Mouse (Mus musculus) ovary, postnatal 10 days (tissue): ENCODE data around the gene Rasl11b.

ENCODE experiments used
- DNase-seq: peaks from one replicate; pipeline ENCODE4 v3.0.0; 2022; ENCODE audit warnings: low spot score

Gene Rasl11b

GRCm38 (mm10) chr5:74211346-74211745 lies 16.3 kb downstream of the Rasl11b start:
- DNase-seq = no peak

GRCm38 (mm10) chr5:74214501-74215110 lies 19.5 kb downstream of the Rasl11b start:
- no peak for DNase-seq

GRCm38 (mm10) chr5:74215125-74215524 lies 20.0 kb downstream of the Rasl11b start:
- DNase-seq = no peak

DNA sequence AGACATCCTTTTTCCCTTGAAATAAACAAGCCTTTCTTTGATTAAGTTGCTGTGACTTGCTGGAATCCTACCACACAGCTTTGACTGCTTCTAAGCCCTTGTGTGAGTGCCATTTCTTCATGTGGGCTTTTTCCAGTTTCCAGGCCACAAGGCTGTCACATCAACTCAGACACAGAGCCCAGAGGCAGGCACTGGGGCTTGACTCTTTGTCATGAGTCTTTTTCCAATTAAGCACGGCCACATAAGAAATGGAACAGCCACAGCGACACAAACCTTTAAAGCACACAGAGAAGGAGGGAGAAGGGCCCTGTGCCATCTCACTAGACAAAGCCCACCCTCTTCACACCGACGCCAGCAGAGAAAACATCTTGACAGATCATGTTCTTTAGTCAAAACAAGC lies 23.4 kb downstream of the Rasl11b start:
- DNase-seq = no peak

- no peak for DNase-seq
Observed at GRCm38 (mm10) chr5:74222626-74223025, 27.5 kb downstream of the Rasl11b start.

- no peak for DNase-seq
Observed at GRCm38 (mm10) chr5:74224480-74224879, 29.4 kb downstream of the Rasl11b start.

GRCm38 (mm10) chr5:74226183-74226582 lies 31.1 kb downstream of the Rasl11b start:
- DNase-seq = no peak

DNA sequence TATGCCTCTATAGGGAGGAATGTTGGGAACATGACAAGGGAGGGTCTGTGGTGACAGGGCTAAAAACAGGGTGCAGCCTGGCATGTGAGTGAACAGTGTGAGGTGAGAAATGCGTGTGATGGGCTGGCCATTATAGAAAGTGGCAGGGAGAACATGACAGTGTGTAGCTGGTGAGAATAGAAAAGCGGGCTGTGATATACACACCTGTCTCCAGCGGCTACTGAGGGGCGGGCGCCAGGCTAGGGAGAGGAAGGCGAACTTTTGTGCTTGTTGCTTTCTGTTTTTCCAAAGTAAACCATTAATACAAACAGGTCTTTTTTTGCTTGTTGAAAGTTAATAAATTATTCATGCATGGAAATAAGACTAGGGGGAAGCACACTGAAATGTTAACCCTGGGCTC lies 32.3 kb downstream of the Rasl11b start:
- no peak for DNase-seq

- no peak for DNase-seq
Observed at GRCm38 (mm10) chr5:74228938-74229337, 33.9 kb downstream of the Rasl11b start.

- DNase-seq = no peak
Observed at GRCm38 (mm10) chr5:74229775-74230413, 34.8 kb downstream of the Rasl11b start.

DNA sequence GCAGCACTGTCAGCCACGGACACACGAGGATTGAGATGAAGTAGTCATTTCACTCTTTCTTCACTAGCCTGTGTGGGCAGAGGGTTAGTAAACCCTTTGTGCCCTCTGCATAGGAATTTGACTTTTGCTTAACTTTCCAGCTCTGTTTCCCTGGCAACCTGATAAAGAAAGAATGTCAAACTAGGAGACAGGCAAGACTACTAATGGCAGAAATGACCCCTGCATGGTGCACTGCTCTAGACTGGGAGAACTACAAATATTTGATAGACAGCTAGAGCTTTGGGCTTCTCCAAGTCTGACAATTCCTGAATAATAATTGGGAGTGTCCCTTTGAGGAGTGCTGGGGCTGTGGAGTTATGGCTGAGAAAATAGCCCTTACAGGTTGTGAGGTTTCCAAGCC lies 35.4 kb downstream of the Rasl11b start:
- DNase-seq = no peak

- no peak for DNase-seq
Observed at GRCm38 (mm10) chr5:74233808-74234207, 38.7 kb downstream of the Rasl11b start.

- no peak for DNase-seq
Observed at GRCm38 (mm10) chr5:74239369-74239768, 44.3 kb downstream of the Rasl11b start.

DNA sequence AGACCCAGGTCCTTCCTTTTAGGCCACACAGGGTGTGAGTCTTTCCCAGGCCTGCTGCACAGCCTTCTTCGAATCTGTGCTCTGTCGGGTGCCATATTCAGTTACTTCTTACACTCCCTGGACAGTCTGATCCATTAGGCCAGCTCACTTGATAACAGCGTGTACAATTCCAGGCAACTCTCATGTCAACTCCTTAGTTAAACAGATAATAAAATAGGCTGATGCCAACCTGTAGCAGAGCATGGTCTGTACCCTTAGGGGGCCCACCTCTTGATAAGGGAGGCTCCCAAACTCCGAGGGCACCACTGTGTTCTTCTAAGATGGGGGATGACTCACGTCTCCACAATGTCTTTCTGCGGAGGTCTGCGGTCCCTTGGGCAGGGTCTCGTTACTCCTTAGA lies 45.2 kb downstream of the Rasl11b start:
- no peak for DNase-seq

DNA sequence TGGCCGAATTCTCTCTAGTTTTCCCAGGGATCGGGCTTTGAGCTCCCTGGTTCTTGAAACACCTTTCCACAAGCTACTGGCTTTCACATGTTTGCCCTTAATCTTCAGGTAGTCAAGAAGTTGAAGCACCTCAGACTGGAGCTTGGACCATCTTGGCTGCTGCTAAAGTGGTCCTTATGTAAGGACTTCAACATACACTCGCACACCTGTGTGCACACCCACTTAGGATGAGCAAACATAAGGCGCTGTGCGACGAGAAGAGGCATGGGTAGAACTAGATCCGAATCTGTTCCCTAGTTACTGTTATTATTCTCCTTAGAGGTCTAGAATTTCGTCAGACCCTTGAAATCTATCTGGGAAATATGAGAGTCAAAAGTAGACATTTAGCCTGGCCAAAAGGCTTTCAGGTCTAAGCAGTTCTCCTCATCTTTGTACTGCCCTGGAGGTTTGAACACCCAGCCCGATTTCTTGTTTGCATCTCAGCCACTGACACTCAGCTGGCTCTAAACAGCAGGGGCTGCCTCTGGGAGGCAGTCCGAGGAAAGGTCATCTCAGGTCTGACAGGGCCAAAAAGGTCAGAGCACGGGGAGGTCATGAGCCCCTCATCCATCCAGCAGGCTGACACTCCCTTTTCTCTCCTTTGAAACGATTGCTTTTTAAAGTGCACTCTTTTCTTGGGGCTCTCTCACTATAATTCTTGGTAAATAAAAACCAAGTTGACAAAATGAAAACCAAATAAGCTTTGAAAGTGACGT lies 46.0 kb downstream of the Rasl11b start:
- no peak for DNase-seq

GRCm38 (mm10) chr5:74242654-74243053 lies 47.6 kb downstream of the Rasl11b start:
- DNase-seq = no peak

DNA sequence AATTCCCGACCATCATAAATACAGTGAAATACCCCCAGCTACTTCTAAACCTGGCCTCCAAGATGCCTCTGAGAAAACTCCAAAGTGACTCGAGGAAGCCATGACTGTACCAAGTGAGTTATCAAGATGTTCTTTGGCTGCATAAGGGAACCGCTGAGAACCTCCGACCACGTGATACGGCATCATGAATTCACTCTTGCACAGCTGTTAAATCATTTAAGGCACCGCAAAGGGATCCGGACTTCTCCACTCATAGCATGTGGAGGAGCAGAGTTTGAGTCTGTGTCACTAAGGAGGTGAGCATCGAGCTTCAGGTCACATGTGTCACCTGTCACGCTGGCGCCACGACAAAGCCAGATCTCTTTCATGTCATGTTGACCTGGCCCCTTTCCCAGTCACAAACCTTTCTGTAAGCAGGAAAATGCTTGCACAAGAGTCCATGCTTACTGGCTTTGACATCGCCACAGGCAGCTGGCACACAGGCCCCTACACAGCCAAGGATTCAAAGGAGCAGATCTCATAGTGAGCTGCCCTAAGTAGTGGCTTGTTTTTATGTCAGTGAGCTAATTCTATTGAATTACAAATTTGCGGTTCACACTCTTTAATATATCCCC lies 49.4 kb downstream of the Rasl11b start:
- DNase-seq = no peak

DNA sequence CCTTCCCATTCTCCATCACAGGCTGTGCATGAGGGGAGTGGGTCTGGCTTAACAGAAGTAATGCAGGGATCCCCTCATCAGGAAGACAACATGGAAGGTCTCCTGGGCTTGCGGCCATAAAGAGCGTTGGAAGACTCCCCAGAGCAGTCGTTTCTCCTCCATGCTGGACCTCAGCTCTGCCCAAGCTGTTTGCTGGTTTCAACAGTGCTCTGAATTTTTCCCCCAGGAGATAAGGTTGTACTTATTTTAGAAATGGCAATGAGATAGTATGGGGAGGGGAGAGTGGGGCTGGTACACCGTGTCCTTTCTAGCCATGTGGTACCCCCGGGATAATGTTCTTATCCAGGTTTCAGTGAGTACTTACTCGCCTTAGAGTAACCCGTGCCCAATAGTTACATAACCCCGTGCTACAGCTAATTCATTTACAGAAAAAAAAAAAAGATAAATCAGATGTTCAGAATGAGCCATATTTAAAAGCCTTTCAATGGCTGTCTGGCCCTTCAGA lies 50.6 kb downstream of the Rasl11b start:
- DNase-seq = no peak

GRCm38 (mm10) chr5:74246453-74246852 lies 51.4 kb downstream of the Rasl11b start:
- DNase-seq = no peak

DNA sequence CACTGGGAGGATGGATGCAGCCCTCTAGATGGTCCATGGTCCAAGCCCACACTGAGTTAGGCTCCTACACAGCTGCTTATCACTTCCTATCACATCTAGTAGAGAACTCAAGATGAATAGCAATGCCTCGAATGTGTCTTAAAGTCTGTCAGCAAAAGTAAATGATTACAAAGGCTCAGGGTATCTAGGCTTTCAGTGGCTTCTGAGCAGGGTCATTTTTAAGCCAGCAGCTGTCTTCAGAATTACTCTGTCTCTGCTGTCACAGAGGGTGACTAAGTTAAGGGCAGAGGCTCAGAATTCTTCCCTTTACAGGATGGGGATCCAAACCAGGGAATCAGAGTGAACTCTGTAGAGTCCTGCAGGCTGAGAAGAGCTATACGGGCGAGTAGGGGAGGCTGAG lies 51.9 kb downstream of the Rasl11b start:
- DNase-seq = no peak
